Mouse (Mus musculus): ENCODE results near the gene Rilpl1.

DNA sequence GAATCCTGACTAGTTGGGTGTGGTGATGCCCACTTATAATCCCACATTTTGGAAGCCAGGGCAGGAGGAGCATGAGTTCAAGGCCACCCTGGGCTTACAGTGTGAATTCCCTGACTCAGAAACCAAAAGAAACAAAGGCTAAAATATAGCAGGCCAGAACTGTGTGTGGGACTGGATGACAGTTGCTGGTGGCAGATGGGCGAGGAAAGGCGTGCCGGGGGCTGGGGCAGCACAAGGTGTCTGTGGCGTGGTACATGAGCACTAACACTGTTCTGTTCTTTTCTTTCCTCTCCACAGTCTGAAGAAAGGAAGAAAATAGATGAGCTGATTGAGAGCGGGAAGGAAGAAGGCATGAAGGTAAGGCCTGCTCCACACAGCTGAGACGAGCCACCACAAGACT, 74.4 kb downstream of the Rilpl1 start:
- TF ChIP-seq CTCF (IDR thresholded peaks at IDR 0.05; ENCODE audit: borderline replicate concordance, control insufficient read depth, extremely low read depth, insufficient read depth, low read length, poor library complexity) (no peak), POLR2A (IDR thresholded peaks at IDR 0.05; ENCODE audit: control insufficient read depth, extremely low read depth, insufficient read depth, low read length, poor library complexity) (no peak)

Measured in thymus, adult 2 months (tissue).